Mouse (Mus musculus) embryonic facial prominence, embryonic 14.5 days (tissue): ENCODE results near the gene Lama4. TPM values are rescaled to one million over a fixed set of nuclear protein-coding genes. Genes with fewer than 3 reads are reported as not detected.

Source experiments
- ATAC-seq: fragments of 200-750 bp; cut with Nextera tagmentation; 2 replicates; pipeline ENCODE4 v1.8.0; 2017; ENCODE audit warnings: low read depth, moderate number of reproducible peaks, moderate TSS enrichment
- DNase-seq: peaks from one replicate; pipeline ENCODE4 v3.0.0-alpha.2; 2015; ENCODE audit warnings: low spot score
- H3K27ac ChIP-seq: fragments of 300-500 bp; sonication (generic); replicated peaks from 2 replicates; pipeline ENCODE4 v1.5.1; 2014; ENCODE audit warnings: low read depth, mild to moderate bottlenecking, low read length, moderate library complexity
- H3K27me3 ChIP-seq: fragments of 300-500 bp; sonication (generic); replicated peaks from 2 replicates; pipeline ENCODE4 v1.6.1; 2014; ENCODE audit warnings: low read length; ENCODE audit not compliant: control insufficient read depth, insufficient read depth
- H3K36me3 ChIP-seq: fragments of 300-500 bp; sonication (generic); 2 replicates; pipeline ENCODE4 v1.6.1; 2014; ENCODE audit warnings: low read length, mixed read lengths; ENCODE audit not compliant: control insufficient read depth, insufficient read depth
- H3K4me1 ChIP-seq: fragments of 300-500 bp; sonication (generic); 2 replicates; pipeline ENCODE4 v1.6.1; 2014; ENCODE audit warnings: antibody characterized with exemption, low read length; ENCODE audit not compliant: control insufficient read depth, insufficient read depth
- H3K4me2 ChIP-seq: fragments of 300-500 bp; sonication (generic); 2 replicates; pipeline ENCODE4 v1.6.1; 2014; ENCODE audit warnings: low read depth, mild to moderate bottlenecking, low read length, moderate library complexity, mixed read lengths
- H3K4me3 ChIP-seq: fragments of 300-500 bp; sonication (generic); 2 replicates; pipeline ENCODE4 v1.5.1; 2014; ENCODE audit warnings: low read depth, mild to moderate bottlenecking, low read length
- H3K9ac ChIP-seq: fragments of 300-500 bp; sonication (generic); 2 replicates; pipeline ENCODE4 v1.6.1; 2014; ENCODE audit warnings: low read depth, mild to moderate bottlenecking, low read length, moderate library complexity, mixed read lengths
- H3K9me3 ChIP-seq: fragments of 300-500 bp; sonication (generic); 2 replicates; pipeline ENCODE4 v1.6.1; 2016; ENCODE audit warnings: low read length; ENCODE audit not compliant: control insufficient read depth
- WGBS: fragments of 180-500 bp; shearing (Covaris S2); extraction: QIAGEN DNeasy Blood & Tissue Kit; methylation state at CpG from one replicate; pipeline ENCODE4 v1.1.7; 2014; 5-methylcytosine and 5-hydroxymethylcytosine counted together
- polyA plus RNA-seq: library from polyadenylated mRNA; unstranded; fragments of >200 nt; fragmentation: Nextera tagmentation; extraction: Ambion mirVana; gene quantifications from 2 replicates; pipeline ENCODE4 v1.2.1, GENCODE M21; 2014

Lama4 gene
- polyA plus RNA-seq, 1 experiment from 2014 or later, result 106 TPM

DNA sequence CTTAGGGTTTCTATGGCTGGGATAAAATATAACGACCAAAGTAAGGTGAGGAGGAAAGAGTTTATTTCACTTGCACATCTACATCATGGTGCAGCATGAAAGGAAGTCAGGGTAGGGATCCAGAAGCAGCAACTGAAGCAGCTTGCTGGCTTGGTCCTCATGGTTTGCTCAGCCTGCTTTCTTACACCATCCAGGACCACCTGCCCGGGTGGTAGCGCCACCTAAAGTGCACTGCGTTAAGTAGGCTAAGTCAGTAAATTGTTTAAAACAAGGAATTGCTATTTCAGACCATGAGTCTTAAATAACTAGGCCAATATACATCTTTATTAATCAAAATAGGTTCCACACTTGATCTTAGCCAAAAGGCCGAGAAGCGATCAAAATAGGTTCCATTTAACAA is 173.4 kb downstream of the Lama4 start:
- 89% methylated on average over 6 of the region's 6 CpGs for WGBS

DNA sequence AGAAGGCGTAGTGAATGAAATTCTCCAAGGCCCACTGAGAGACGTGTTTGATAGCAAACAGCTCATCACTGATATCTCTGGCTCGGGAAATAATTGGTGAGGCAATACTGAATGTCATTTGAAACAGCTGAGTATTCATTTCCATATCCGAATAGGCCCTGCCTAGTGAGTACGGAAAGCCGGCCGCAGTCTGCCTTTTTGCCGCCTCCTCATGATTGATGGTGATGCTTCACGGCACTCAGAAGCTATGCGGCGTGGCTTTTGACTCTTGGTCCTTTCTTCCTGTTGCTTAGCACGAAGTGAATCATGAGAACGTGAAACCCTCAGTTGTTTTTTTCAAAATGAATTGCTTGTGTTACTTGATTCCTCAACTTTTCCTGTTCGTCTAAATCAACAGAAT is 175.5 kb downstream of the Lama4 start:
- Histone ChIP-seq H3K9ac (no peak overlapping the region), H3K27me3 (no peaks in the 10 kb centered on the region), H3K36me3 (peaks cover 72% of the 10 kb centered on the region), H3K4me2 (no peak overlapping the region), H3K9me3 (no peaks in the 10 kb centered on the region), H3K4me3 (no peak overlapping the region), H3K27ac (no peak overlapping the region), H3K4me1 (peaks cover 5% of the 10 kb centered on the region; the same call in 1 of the 2 replicates)
- no peak for ATAC-seq
- 79% methylated on average over 14 of the region's 14 CpGs for WGBS
- no peak for DNase-seq

More for the DNA sequence above, 173.4 kb downstream of the Lama4 start:
- DNase-seq (no peak), ATAC-seq (no peak)
- H3K9ac ChIP-seq, result no peak overlapping the region
- H3K27ac ChIP-seq, result no peak overlapping the region
- H3K4me2 ChIP-seq, result no peak overlapping the region
- peaks cover 12% of the 10 kb centered on the region for H3K4me1 ChIP-seq
- no peaks in the 10 kb centered on the region for H3K27me3 ChIP-seq
- no peak overlapping the region for H3K4me3 ChIP-seq
- H3K9me3 ChIP-seq, result no peaks in the 10 kb centered on the region
- H3K36me3 ChIP-seq, result peaks cover 53% of the 10 kb centered on the region

DNA sequence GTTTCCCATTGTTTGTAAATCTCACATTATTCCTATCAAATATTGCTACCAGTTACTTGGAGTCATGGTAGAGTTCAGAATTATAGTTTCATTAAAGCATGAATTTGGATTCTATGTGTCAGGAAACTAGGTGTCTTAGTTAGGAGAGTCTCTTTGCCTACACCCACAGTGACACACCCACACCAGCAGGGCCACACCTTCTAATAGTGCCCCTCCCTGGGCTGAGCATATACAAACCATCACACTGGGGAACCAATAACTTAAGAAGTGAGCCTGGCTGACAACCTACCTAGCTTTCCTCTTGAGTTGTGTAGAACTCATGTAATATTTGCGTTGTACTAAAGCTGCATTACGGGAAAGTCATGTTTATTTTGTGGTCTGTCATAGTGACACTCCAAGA is 176.1 kb downstream of the Lama4 start:
- H3K36me3 ChIP-seq, result peaks cover 77% of the 10 kb centered on the region

DNA sequence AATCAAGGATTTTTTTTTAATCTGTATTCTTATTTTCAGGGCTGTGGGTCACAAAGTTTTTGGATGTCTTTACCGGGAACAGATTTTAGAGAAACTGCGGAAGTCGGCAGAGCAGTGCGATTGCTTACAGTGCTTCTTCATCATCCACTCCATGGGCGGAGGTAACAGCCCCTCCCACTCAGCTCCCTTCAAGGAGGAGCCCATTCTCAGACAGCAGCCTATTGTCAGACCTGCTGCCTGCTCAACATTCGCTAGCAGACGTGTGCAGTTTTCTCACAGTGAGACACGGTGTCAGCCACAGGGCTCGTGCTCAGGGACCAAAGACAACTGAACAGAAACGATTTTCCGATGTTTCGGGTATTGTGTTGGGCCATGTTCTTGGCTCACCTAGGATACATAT is 176.9 kb downstream of the Lama4 start:
- H3K4me2 ChIP-seq, result no peak overlapping the region
- peaks cover 83% of the 10 kb centered on the region for H3K36me3 ChIP-seq
- DNase-seq (no peak), ATAC-seq (no peak)
- H3K4me3 ChIP-seq, result no peak overlapping the region
- H3K9me3 ChIP-seq, result no peaks in the 10 kb centered on the region
- H3K9ac ChIP-seq, result no peak overlapping the region
- H3K27me3 ChIP-seq, result no peaks in the 10 kb centered on the region
- no peaks in the 10 kb centered on the region for H3K4me1 ChIP-seq
- H3K27ac ChIP-seq, result no peak overlapping the region
- 88% methylated on average over 12 of the region's 12 CpGs for WGBS

More for the DNA sequence above, 176.1 kb downstream of the Lama4 start:
- DNase-seq (no peak), ATAC-seq (no peak)
- Histone ChIP-seq H3K4me1 (no peaks in the 10 kb centered on the region), H3K4me2 (no peak overlapping the region), H3K9me3 (no peaks in the 10 kb centered on the region), H3K4me3 (no peak overlapping the region), H3K9ac (no peak overlapping the region), H3K27me3 (no peaks in the 10 kb centered on the region), H3K27ac (no peak overlapping the region)
- WGBS, result 97% methylated on average over 2 of the region's 2 CpGs

DNA sequence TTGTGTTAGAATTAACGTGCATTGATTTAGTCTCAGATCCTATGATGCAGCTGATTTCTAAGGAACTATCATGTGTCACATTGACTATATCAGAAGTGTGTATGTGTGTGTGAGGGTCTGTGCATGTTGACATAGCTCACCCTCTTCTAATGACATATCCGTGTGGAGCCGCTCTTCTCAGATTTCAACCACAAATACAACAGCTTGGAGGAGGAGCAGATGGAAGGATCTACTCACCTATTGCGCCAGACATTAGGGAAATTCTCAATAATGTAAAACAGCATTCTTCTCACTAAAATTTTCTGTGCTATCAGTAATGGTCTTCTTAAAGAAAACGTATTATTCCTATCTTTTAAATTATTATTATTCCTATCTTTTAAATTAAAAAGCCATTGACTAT is 191.4 kb downstream of the Lama4 start:
- DNase-seq, result no peak
- peak; percentile 20; the same call in 1 of the 2 replicates for ATAC-seq
- Histone ChIP-seq H3K36me3 (no peaks in the 10 kb centered on the region), H3K4me2 (no peak overlapping the region), H3K27ac (no peak overlapping the region), H3K9me3 (no peaks in the 10 kb centered on the region), H3K27me3 (no peaks in the 10 kb centered on the region), H3K9ac (no peak overlapping the region), H3K4me1 (no peaks in the 10 kb centered on the region), H3K4me3 (no peak overlapping the region)
- 69% methylated on average over 5 of the region's 5 CpGs for WGBS

DNA sequence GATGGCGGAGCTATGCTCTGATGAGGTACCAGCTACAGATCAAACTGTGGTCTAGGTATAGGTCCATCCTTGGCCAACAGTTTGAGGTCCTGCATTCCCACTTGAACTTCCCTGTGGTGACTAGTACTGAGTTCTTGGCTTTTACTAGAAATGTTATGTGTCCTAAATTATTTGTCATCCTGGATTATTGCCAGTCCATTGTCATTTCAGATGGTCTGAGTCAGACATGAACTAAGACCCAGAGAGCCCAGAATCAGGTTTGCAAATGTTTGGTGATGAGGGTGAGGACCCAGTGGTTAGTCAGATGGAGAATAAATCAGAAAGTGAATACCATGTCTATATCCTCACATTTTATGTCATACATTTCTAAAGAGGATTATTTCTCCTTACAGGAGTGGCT is 192.0 kb downstream of the Lama4 start:
- H3K27me3 ChIP-seq, result no peaks in the 10 kb centered on the region
- H3K4me1 ChIP-seq, result no peaks in the 10 kb centered on the region
- DNase-seq (no peak), ATAC-seq (no peak)
- no peaks in the 10 kb centered on the region for H3K36me3 ChIP-seq
- H3K4me2 ChIP-seq, result no peak overlapping the region
- no peak overlapping the region for H3K9ac ChIP-seq
- no peak overlapping the region for H3K4me3 ChIP-seq
- no peak overlapping the region for H3K27ac ChIP-seq
- no peaks in the 10 kb centered on the region for H3K9me3 ChIP-seq
- 91% methylated on average over 1 of the region's 1 CpGs for WGBS

DNA sequence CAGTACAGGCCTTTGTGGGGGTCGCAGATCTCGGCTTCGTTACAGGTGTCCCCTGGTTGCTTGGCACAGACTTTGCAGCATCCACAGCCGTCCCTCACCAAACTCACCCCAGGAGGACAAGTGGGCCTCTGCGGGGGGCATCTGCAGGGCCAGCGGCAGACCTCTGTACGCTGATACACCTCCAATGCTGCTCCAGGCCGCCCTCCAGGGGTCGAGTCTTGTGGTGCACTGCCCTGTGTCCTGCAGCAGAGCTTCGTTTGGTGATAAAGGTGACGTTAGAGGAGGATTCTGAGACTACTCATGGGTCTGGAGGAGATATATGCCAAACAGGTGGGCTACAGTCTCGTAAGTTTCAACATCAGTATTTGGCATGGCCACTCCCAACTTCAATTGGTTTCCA is 193.0 kb downstream of the Lama4 start:
- DNase-seq (no peak), ATAC-seq (no peak)
- Histone ChIP-seq H3K36me3 (no peaks in the 10 kb centered on the region), H3K27me3 (no peaks in the 10 kb centered on the region), H3K27ac (no peak overlapping the region), H3K9ac (no peak overlapping the region), H3K4me2 (no peak overlapping the region), H3K4me3 (no peak overlapping the region), H3K9me3 (no peaks in the 10 kb centered on the region), H3K4me1 (peaks cover 2% of the 10 kb centered on the region; the same call in 1 of the 2 replicates)
- WGBS, result 55% methylated on average over 12 of the region's 12 CpGs

Other genes with a start within 250 kb of the Lama4 start
- not detected in 2 replicates for gene Rfpl4b, start 143.7 kb upstream of the Lama4 start, polyA plus RNA-seq
- gene Fam229b, start 168.4 kb downstream of the Lama4 start, polyA plus RNA-seq, result 12.4 and 16.9 TPM in 2 replicates
- gene Tube1, start 168.5 kb downstream of the Lama4 start, polyA plus RNA-seq, result 12.5 and 13.8 TPM in 2 replicates
- 0.56 and 1.2 TPM in 2 replicates for gene Ccn6, start 198.3 kb downstream of the Lama4 start, polyA plus RNA-seq